Mouse (Mus musculus) brain, adult 10 weeks (tissue): Measurements from ENCODE around the gene Klk13. TPM values are rescaled to one million over a fixed set of nuclear protein-coding genes. Genes with fewer than 3 reads are reported as not detected.

Source experiments
- polyA plus RNA-seq: library from polyadenylated mRNA; stranded (reverse); fragments of 350-450 nt; fragmentation: Illumina TruSeq; extraction: RNeasy Lipid Tissue Mini Kit (QIAGEN cat#74804); gene quantifications from one replicate; pipeline ENCODE4 v1.2.3, GENCODE M21; 2015; ENCODE audit warnings: low read depth, low replicate concordance

Klk13 gene
- not detected for polyA plus RNA-seq

DNA sequence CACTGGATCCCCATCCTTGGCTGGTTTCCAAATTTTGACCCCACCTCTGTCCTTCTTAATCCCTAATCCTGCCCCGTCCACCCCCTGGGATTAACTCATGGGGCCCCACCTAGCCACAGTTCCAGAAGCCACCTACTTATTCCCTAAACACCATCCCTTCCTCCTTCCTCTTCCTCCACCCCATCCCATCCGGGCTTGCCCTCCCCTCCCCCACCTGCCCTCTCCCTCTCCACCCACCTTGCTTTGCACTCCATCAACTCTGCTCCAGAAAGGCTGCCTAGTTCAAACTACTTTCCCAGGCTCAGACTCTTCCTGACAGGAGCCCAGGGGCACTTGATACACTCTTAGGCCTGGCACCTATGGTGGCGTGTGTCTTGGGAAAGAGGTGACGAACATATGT is at the start of gene Klk13:
TSS of gene Klk13 (plus strand) at position 301 of the 400 bp plus-strand sequence.

DNA sequence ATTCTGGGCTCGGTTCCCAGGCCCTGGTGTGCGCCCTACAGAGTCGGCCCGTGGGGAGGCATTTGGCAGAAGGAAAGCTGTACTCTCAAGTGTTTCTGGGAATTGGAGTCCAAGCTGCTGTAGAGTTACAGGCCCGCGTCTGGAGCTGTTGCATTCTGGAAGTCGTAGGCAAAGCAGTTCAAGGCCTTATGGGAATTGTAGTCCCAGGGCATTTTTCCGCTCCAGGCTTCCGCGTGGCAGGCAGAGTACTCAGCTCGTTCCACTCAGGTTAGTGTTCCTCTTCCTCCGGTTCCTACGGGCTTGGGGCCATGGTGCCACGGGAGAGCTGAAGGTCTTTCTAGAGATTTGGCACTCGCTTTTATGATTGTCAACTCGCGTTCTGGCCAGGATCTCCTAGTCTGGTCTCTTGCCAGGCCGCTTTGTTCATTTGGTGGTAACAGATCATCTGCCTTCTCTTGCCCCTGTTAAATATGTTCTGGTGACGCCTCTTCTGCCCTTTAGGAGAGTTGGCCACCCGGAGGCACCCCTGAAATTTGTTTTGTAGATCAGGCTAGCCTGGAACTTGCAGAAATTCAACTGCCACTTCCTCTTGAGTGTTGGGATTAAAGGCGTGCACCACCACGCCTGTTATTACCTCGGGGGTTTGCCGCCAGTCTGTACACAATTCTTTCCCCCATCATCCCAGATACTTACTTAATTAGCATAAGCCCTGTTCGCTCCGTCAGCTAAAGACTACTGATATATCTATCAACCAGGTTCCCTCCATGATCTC is 40.4 kb upstream of the Klk13 start, which contains the start of gene Ctu1:
TSS of gene Ctu1 (plus strand) at position 208 of the 772 bp plus-strand sequence.

DNA sequence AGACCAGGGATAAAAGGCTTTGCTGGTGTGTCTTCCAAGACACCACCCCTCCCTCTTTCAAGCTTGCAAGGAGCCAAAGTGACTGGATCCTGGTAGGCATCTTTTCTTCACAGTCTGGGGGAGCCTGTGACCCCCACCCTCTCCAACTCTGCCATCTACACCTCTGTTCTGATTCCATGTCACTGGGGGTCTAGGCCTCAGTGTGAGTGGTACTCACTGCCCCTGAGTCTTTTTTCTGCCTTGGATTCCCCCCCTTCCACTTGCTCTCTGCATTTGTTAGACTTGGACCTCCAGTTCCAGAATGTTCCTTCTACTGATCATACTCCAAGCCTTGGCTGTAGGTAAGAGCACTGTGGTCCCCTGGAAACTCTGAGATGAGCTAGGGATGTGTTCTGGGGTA is 22.2 kb upstream of the Klk13 start, which contains the start of gene Klk14:
TSS of gene Klk14 (plus strand) at position 301 of the 400 bp plus-strand sequence.

DNA sequence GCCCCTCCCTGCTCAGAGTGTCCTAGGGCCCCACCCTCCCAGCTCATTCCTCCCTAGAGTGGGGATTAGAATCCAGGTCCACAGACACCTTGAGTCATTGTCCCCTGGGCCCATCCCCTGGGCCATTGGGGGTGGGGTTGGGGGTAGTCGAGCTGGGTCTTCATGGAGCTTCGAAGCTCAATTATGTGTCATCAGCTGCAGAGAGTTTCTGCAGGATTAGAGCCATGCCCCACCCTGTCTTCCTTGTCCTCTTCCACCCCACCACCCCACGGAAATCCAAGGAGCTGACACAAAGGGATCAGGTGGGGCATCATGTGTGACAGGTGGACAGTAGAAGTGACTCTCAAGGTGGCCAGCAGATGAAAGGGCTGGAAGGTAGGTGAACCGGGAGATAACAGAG is 56.2 kb downstream of the Klk13 start, which contains the start of gene Klk12:
TSS of gene Klk12 (plus strand) at position 301 of the 400 bp plus-strand sequence.

DNA sequence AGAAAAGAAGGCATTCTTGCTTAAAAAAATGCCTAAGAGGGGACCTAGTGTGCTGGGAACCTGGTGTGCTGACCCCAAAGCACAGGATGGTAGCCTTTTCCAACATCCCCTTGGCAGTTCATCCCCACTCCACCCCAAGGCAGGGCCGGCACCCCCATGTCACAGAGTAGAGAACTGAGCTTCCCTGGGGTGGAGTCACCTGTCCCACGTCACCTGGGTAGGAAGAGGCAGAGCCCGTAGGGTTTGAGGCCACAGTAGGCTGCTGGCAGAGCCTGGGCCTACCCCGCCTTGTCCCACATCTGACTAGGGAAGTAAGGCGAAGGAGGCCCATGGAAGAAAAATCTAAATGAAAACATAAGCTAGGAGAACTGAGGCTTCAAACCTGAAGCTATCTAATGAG is 62.0 kb downstream of the Klk13 start, which contains the start of gene Klk11:
TSS of gene Klk11 (plus strand) at position 241 of the 400 bp plus-strand sequence.

Other genes with a start within 250 kb of the Klk13 start
- gene Vsig10l, start 249.4 kb upstream of the Klk13 start, polyA plus RNA-seq: 2.1 TPM
- 29.8 TPM for gene Iglon5, start 222.5 kb upstream of the Klk13 start, polyA plus RNA-seq
- not detected for gene 4931406B18Rik, start 206.6 kb upstream of the Klk13 start, polyA plus RNA-seq
- gene Cd33, start 168.1 kb upstream of the Klk13 start, polyA plus RNA-seq: 5.4 TPM
- gene Zfp658, start 150.3 kb upstream of the Klk13 start, polyA plus RNA-seq: 6.1 TPM
- gene Zfp719, start 133.0 kb upstream of the Klk13 start, polyA plus RNA-seq: 13.2 TPM
- not detected for gene Zfp819, start 105.4 kb upstream of the Klk13 start, polyA plus RNA-seq
- gene Ceacam18, start 77.9 kb upstream of the Klk13 start, polyA plus RNA-seq: not detected
- 1.4 TPM for gene Siglece, start 52.4 kb upstream of the Klk13 start, polyA plus RNA-seq
- gene Ctu1, start 40.6 kb upstream of the Klk13 start, polyA plus RNA-seq: 6.3 TPM
- not detected for gene Klk14, start 22.1 kb upstream of the Klk13 start, polyA plus RNA-seq
- gene Klk12, start 56.3 kb downstream of the Klk13 start, polyA plus RNA-seq: not detected
- gene Klk11, start 62.0 kb downstream of the Klk13 start, polyA plus RNA-seq: not detected
- gene Klk10, start 68.5 kb downstream of the Klk13 start, polyA plus RNA-seq: not detected
- not detected for gene Klk9, start 79.3 kb downstream of the Klk13 start, polyA plus RNA-seq
- 7.5 TPM for gene Klk8, start 85.0 kb downstream of the Klk13 start, polyA plus RNA-seq
- gene Klk7, start 98.7 kb downstream of the Klk13 start, polyA plus RNA-seq: not detected
- 13.7 TPM for gene Klk6, start 111.9 kb downstream of the Klk13 start, polyA plus RNA-seq
- not detected for gene Klk5, start 129.4 kb downstream of the Klk13 start, polyA plus RNA-seq
- gene Klk4, start 168.6 kb downstream of the Klk13 start, polyA plus RNA-seq: not detected
- not detected for gene Klk15, start 221.2 kb downstream of the Klk13 start, polyA plus RNA-seq
- not detected for gene Klk1b8, start 238.1 kb downstream of the Klk13 start, polyA plus RNA-seq